Mouse (Mus musculus): ENCODE data around the gene Rgs16. TPM values are rescaled to one million over a fixed set of nuclear protein-coding genes. Genes with fewer than 3 reads are reported as not detected.
"Not testable (repeated sequence)": the region's sequence is repeated elsewhere in the genome, so short reads cannot be mapped to it uniquely, and the experiment has no call there.

Rgs16 gene
- total and polyA plus RNA-seq, 3 experiments: not detected

GRCm38 (mm10) chr1:153768465-153768864 lies 28.3 kb downstream of the Rgs16 start:
- Histone ChIP-seq H3K9me3 (replicated peaks; ENCODE audit: insufficient read depth, low read length) (no peaks in the 10 kb centered on the region), H3K4me1 (ENCODE audit: control insufficient read depth in 1 of 2, insufficient read depth in 2 of 2, low read length in 2 of 2) (no peaks in the 10 kb centered on the region), H3K79me2 (ENCODE audit: control insufficient read depth, insufficient read depth, low read length, poor library complexity) (no peaks in the 10 kb centered on the region), H3K36me3 (ENCODE audit: control insufficient read depth in 1 of 2, insufficient read depth in 2 of 2, low read length in 2 of 2) (no peaks in the 10 kb centered on the region), H3K27me3 (ENCODE audit: control insufficient read depth in 1 of 2, insufficient read depth in 2 of 2, low read length in 2 of 2) (no peaks in the 10 kb centered on the region), H3K4me3 (ENCODE audit: control insufficient read depth in 1 of 2, insufficient read depth in 1 of 2, low read depth in 2 of 2, low read length in 2 of 2) (no peak overlapping the region), H3K9ac (ENCODE audit: control insufficient read depth, low read depth, low read length, poor library complexity, severe bottlenecking) (no peak overlapping the region), H3K27ac (ENCODE audit: control insufficient read depth, low read depth, low read length) (no peak overlapping the region)
- peak; percentile 33 for DNase-seq (ENCODE audit: low read depth, low spot score)
- TF ChIP-seq ZMIZ1 (IDR thresholded peaks at IDR 0.05; ENCODE audit: low read depth, low read length) (no peak), MEF2A (IDR thresholded peaks at IDR 0.05; ENCODE audit: extremely low read depth, insufficient replicate concordance, low read depth, low read length, poor library complexity, severe bottlenecking) (no peak), CHD1 (IDR thresholded peaks at IDR 0.05; ENCODE audit: low read depth, low read length) (no peak), TBP (IDR thresholded peaks at IDR 0.05; ENCODE audit: low read depth, low read length) (no peak), SMC3 (IDR thresholded peaks at IDR 0.05; ENCODE audit: low read depth, low read length) (no peak), JUND (IDR thresholded peaks at IDR 0.05; ENCODE audit: low read depth, low read length) (no peak), NRF1 (IDR thresholded peaks at IDR 0.05; ENCODE audit: insufficient read depth, low read depth, low read length, poor library complexity, severe bottlenecking) (no peak), GATA1 (IDR thresholded peaks at IDR 0.05; ENCODE audit: low read depth, low read length) (no peak), ETS1 (IDR thresholded peaks at IDR 0.05; ENCODE audit: low read depth, low read length) (no peak), ZC3H11A (IDR thresholded peaks at IDR 0.05; ENCODE audit: low read depth, low read length) (no peak), CTCF (IDR thresholded peaks at IDR 0.05 in 2 of 3, conservative IDR thresholded peaks at IDR 0.05 in 1 of 3; ENCODE audit: control insufficient read depth in 1 of 3, insufficient read depth in 1 of 3, low read depth in 2 of 3, low read length in 3 of 3, poor library complexity in 1 of 3, severe bottlenecking in 1 of 3) (no peak), NELFE (IDR thresholded peaks at IDR 0.05; ENCODE audit: low read depth, low read length) (no peak)

GRCm38 (mm10) chr1:153769571-153769970 lies 29.4 kb downstream of the Rgs16 start:
- not testable (repeated sequence) for H3K9me3 ChIP-seq (replicated peaks; ENCODE audit: insufficient read depth, low read length); H3K27ac ChIP-seq (ENCODE audit: control insufficient read depth, low read depth, low read length); H3K4me1 ChIP-seq (ENCODE audit: control insufficient read depth in 1 of 2, insufficient read depth in 2 of 2, low read length in 2 of 2); H3K36me3 ChIP-seq (ENCODE audit: control insufficient read depth in 1 of 2, insufficient read depth in 2 of 2, low read length in 2 of 2); H3K27me3 ChIP-seq (ENCODE audit: control insufficient read depth in 1 of 2, insufficient read depth in 2 of 2, low read length in 2 of 2); DNase-seq (ENCODE audit: low read depth, low spot score); H3K4me3 ChIP-seq (ENCODE audit: control insufficient read depth in 1 of 2, insufficient read depth in 1 of 2, low read depth in 2 of 2, low read length in 2 of 2); H3K9ac ChIP-seq (ENCODE audit: control insufficient read depth, low read depth, low read length, poor library complexity, severe bottlenecking); H3K79me2 ChIP-seq (ENCODE audit: control insufficient read depth, insufficient read depth, low read length, poor library complexity)

GRCm38 (mm10) chr1:153769998-153770775 lies 30.0 kb downstream of the Rgs16 start:
- no peak overlapping the region for H3K27ac ChIP-seq (ENCODE audit: control insufficient read depth, low read depth, low read length)
- H3K36me3 ChIP-seq (ENCODE audit: control insufficient read depth in 1 of 2, insufficient read depth in 2 of 2, low read length in 2 of 2): no peaks in the 10 kb centered on the region
- no peaks in the 10 kb centered on the region for H3K4me1 ChIP-seq (ENCODE audit: control insufficient read depth in 1 of 2, insufficient read depth in 2 of 2, low read length in 2 of 2)
- no peak overlapping the region for H3K4me3 ChIP-seq (ENCODE audit: control insufficient read depth in 1 of 2, insufficient read depth in 1 of 2, low read depth in 2 of 2, low read length in 2 of 2)
- H3K27me3 ChIP-seq (ENCODE audit: control insufficient read depth in 1 of 2, insufficient read depth in 2 of 2, low read length in 2 of 2): no peaks in the 10 kb centered on the region; a peak in 1 of 4 replicates
- DNase-seq (ENCODE audit: low read depth, low spot score): no peak
- H3K9ac ChIP-seq (ENCODE audit: control insufficient read depth, low read depth, low read length, poor library complexity, severe bottlenecking): no peak overlapping the region
- H3K79me2 ChIP-seq (ENCODE audit: control insufficient read depth, insufficient read depth, low read length, poor library complexity): no peaks in the 10 kb centered on the region
- no peaks in the 10 kb centered on the region for H3K9me3 ChIP-seq (replicated peaks; ENCODE audit: insufficient read depth, low read length)
- TF ChIP-seq E2F4 (IDR thresholded peaks at IDR 0.05; ENCODE audit: borderline replicate concordance, low read depth, low read length) (no peak), USF2 (IDR thresholded peaks at IDR 0.05; ENCODE audit: borderline replicate concordance in 1 of 2, insufficient read depth in 1 of 2, low read depth in 1 of 2, low read length in 2 of 2) (no peak), TAL1 (IDR thresholded peaks at IDR 0.05; ENCODE audit: low read length) (no peak), POLR2AphosphoS5 (IDR thresholded peaks at IDR 0.05; ENCODE audit: borderline replicate concordance, low read depth, low read length) (no peak), GATA1 (IDR thresholded peaks at IDR 0.05; ENCODE audit: low read depth, low read length) (no peak), RAD21 (IDR thresholded peaks at IDR 0.05; ENCODE audit: low read depth, low read length) (no peak), JUND (IDR thresholded peaks at IDR 0.05; ENCODE audit: low read depth, low read length) (no peak), MEF2A (IDR thresholded peaks at IDR 0.05; ENCODE audit: extremely low read depth, insufficient replicate concordance, low read depth, low read length, poor library complexity, severe bottlenecking) (no peak), ETS1 (IDR thresholded peaks at IDR 0.05; ENCODE audit: low read depth, low read length) (no peak), POLR2A (IDR thresholded peaks at IDR 0.05; ENCODE audit: control insufficient read depth in 1 of 2, insufficient read depth in 1 of 2, low read depth in 1 of 2, low read length in 2 of 2, poor library complexity in 1 of 2) (no peak), USF1 (IDR thresholded peaks at IDR 0.05; ENCODE audit: low read depth, low read length) (no peak), POLR2AphosphoS2 (IDR thresholded peaks at IDR 0.05; ENCODE audit: low read length) (no peak), UBTF (IDR thresholded peaks at IDR 0.05; ENCODE audit: borderline replicate concordance, insufficient read depth, low read depth, low read length) (no peak), GABPA (IDR thresholded peaks at IDR 0.05; ENCODE audit: low read depth, low read length) (no peak), EP300 (IDR thresholded peaks at IDR 0.05; ENCODE audit: low read depth in 1 of 2, low read length in 2 of 2) (no peak), MYC (IDR thresholded peaks at IDR 0.05; ENCODE audit: low read depth, low read length) (no peak)
